Mouse (Mus musculus): ENCODE measurements around the gene Casp4.

DNA sequence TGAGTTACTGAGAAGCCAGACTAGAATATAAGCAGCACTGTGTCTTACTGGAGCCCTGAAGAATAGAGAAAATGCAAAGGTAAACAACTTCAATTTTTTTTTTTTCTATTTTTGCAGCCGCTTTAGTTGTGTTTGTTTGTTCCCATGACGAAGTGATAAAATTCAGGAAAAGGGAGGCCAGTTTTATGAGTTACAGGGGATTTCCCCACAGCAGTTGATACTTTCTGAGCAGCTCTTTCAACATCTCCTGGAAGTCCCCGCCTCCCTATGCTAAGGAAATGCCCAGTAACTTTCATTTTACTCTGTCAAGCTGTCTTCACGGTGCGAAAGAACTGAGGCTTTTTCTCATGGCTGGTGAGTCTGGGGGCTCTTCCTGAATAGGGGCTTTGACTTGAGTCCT is at the start of gene Casp4:
- TF ChIP-seq POLR2A (IDR thresholded peaks at IDR 0.05; ENCODE audit: borderline replicate concordance, control insufficient read depth, low read depth, low read length) = no peak
- no peak for TF ChIP-seq CTCF (IDR thresholded peaks at IDR 0.05; ENCODE audit: control insufficient read depth, insufficient read depth, low read length)
